Mouse (Mus musculus): ENCODE measurements around the gene Dpf3. TPM values are rescaled to one million over a fixed set of nuclear protein-coding genes. Genes with fewer than 3 reads are reported as not detected.
A peak's percentile ranks its signal among the peaks of the same experiment; 100 is the strongest.

Dpf3 gene
- polyA plus RNA-seq, 1 experiment = 4.0 TPM

DNA sequence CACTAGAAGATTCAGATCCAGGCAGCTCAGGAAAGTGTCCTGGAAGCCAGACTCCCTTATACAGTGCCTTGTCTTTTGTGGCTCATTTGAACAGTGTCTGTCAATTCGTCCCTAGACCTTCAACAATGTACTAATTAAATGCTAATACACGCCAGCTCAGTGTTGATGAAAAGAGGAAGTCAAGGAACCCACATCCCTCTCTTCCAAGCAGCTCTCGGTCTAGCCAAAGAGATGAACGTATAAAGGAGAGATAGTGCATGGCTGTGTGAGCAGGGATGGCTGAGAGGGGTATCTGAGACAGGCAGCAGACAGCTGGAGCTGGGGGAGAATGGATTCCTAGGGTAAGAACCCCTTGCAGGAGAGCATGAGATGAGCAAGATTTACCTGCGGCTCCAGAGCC is 189.2 kb downstream of the Dpf3 start:
- Histone ChIP-seq H3K27me3 (replicated peaks; ENCODE audit: control insufficient read depth, insufficient read depth, low read length) (no peaks in the 10 kb centered on the region), H3K36me3 (ENCODE audit: control insufficient read depth, insufficient read depth, low read length) (no peaks in the 10 kb centered on the region), H3K27ac (ENCODE audit: insufficient read depth, low read depth, low read length) (no peak overlapping the region), H3K4me1 (ENCODE audit: control insufficient read depth, insufficient read depth, low read length) (peaks cover 3% of the 10 kb centered on the region; the same call in 1 of the 2 replicates), H3K4me3 (ENCODE audit: insufficient read depth, low read depth, low read length) (no peak overlapping the region)
- WGBS = 88% methylated on average over 5 of the region's 5 CpGs
- DNase-seq = no peak
- TF ChIP-seq CTCF (conservative IDR thresholded peaks at IDR 0.05; ENCODE audit: insufficient read depth, insufficient read length, low read depth, low read length) (no peak), POLR2A (IDR thresholded peaks at IDR 0.05; ENCODE audit: low read depth, low read length) (no peak)

DNA sequence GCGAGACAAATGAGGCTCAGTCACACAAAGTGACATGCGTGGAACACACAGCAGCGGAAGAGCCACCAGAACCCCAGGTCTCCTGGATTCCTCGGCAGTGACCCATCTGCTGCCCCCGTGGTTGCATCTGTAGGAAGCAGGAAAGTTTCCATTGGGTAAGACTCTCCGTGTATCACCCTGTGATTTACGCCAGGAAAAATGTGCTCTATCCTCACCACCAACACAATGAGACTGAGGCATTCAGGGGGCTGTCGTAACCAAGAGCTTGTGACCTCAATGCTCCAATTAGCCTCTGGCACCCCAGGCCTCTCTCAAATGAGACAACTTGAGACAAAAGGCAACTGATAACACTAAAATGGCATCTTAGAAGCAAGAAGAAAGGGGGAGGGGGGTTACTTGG is 192.5 kb downstream of the Dpf3 start:
- no peaks in the 10 kb centered on the region for H3K27me3 ChIP-seq (replicated peaks; ENCODE audit: control insufficient read depth, insufficient read depth, low read length)
- DNase-seq = peak; percentile 6
- 75% methylated on average over 8 of the region's 8 CpGs for WGBS
- H3K27ac ChIP-seq (ENCODE audit: insufficient read depth, low read depth, low read length) = no peak overlapping the region
- no peaks in the 10 kb centered on the region for H3K4me1 ChIP-seq (ENCODE audit: control insufficient read depth, insufficient read depth, low read length)
- no peak overlapping the region for H3K4me3 ChIP-seq (ENCODE audit: insufficient read depth, low read depth, low read length)
- TF ChIP-seq POLR2A (IDR thresholded peaks at IDR 0.05; ENCODE audit: low read depth, low read length) (no peak), CTCF (conservative IDR thresholded peaks at IDR 0.05; ENCODE audit: insufficient read depth, insufficient read length, low read depth, low read length) (no peak)
- no peaks in the 10 kb centered on the region; the same call in 1 of the 2 replicates for H3K36me3 ChIP-seq (ENCODE audit: control insufficient read depth, insufficient read depth, low read length)

DNA sequence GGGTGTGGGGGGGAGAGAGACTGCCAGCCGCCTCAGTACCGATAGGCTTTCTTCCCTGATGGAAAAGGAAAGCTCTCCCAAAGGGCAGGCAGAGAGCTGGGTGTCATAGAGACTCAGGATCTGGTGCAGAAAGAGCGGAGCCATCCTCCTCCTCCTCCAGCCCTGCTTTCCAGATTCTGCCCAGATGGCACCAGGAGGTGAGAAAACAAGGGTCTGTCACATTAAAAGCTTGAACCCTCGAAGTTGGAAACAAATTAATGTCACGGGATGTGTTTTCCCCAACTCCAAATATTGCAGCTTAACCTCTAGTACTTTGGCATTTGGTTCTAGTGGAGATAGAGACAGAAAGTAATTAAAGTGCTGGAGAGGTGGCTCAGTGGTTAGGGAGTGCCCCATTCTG is 195.6 kb downstream of the Dpf3 start:
- TF ChIP-seq CTCF (conservative IDR thresholded peaks at IDR 0.05; ENCODE audit: insufficient read depth, insufficient read length, low read depth, low read length) (no peak), POLR2A (IDR thresholded peaks at IDR 0.05; ENCODE audit: low read depth, low read length) (no peak)

DNA sequence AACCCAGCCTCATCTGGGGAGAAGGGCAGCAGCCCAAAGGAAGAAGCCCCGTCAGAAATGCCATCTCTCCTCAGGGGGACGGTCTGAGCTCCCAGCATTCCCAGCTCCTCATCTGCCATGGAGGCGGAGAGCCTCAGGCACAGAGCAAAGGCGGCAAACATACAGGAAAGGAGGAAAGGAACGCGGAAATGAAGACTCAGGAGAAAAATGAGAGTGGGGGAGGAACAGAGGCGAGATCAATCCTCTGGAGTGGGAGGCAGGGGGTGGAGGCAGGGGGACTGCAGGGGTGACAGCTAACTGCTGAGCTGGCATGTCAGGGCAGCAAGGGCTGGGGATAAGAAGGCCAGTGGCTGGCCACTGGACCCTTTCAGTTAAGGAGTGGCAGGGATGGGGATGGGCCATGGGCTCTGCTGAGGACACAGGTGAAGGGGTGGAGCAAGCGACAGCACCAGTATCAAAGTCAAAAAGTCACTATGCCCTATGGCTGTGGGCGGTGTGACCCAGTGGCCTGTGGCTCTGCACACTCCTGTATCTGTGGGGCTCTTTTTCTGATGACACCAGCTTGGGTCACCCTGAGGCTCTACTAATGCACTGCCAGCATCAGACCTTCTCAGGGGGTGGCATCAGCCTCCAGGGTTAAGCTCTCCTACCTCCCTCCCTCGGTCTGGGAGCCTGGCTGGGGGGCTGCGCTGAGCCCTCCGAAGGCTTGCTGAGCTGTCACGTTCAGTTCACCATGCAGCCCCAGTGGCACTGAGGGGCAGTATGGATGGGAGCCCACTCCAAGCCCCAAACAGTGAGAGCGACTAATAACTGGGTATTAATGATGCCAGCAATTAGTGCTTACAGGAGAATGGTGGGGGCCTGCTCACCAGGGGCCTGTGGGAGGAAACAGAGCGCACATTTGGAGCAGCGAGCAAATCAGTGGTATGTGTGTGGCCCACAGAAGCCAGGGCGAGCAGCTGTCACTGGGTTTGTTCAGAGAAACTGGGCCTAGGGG is 200.7 kb downstream of the Dpf3 start:
- Histone ChIP-seq H3K36me3 (ENCODE audit: control insufficient read depth, insufficient read depth, low read length) (no peaks in the 10 kb centered on the region), H3K27me3 (replicated peaks; ENCODE audit: control insufficient read depth, insufficient read depth, low read length) (no peaks in the 10 kb centered on the region), H3K4me1 (ENCODE audit: control insufficient read depth, insufficient read depth, low read length) (no peaks in the 10 kb centered on the region), H3K27ac (ENCODE audit: insufficient read depth, low read depth, low read length) (no peak overlapping the region), H3K4me3 (ENCODE audit: insufficient read depth, low read depth, low read length) (no peak overlapping the region)
- WGBS = 72% methylated on average over 17 of the region's 17 CpGs
- TF ChIP-seq POLR2A (IDR thresholded peaks at IDR 0.05; ENCODE audit: low read depth, low read length) (no peak), CTCF (conservative IDR thresholded peaks at IDR 0.05; ENCODE audit: insufficient read depth, insufficient read length, low read depth, low read length) (no peak)
- DNase-seq = no peak

More for the DNA sequence above, 195.6 kb downstream of the Dpf3 start:
- Histone ChIP-seq H3K27me3 (replicated peaks; ENCODE audit: control insufficient read depth, insufficient read depth, low read length) (no peaks in the 10 kb centered on the region), H3K4me3 (ENCODE audit: insufficient read depth, low read depth, low read length) (no peak overlapping the region), H3K4me1 (ENCODE audit: control insufficient read depth, insufficient read depth, low read length) (no peaks in the 10 kb centered on the region), H3K36me3 (ENCODE audit: control insufficient read depth, insufficient read depth, low read length) (no peaks in the 10 kb centered on the region; the same call in 1 of the 2 replicates), H3K27ac (ENCODE audit: insufficient read depth, low read depth, low read length) (no peak overlapping the region)
- DNase-seq = no peak
- WGBS = 86% methylated on average over 5 of the region's 5 CpGs

DNA sequence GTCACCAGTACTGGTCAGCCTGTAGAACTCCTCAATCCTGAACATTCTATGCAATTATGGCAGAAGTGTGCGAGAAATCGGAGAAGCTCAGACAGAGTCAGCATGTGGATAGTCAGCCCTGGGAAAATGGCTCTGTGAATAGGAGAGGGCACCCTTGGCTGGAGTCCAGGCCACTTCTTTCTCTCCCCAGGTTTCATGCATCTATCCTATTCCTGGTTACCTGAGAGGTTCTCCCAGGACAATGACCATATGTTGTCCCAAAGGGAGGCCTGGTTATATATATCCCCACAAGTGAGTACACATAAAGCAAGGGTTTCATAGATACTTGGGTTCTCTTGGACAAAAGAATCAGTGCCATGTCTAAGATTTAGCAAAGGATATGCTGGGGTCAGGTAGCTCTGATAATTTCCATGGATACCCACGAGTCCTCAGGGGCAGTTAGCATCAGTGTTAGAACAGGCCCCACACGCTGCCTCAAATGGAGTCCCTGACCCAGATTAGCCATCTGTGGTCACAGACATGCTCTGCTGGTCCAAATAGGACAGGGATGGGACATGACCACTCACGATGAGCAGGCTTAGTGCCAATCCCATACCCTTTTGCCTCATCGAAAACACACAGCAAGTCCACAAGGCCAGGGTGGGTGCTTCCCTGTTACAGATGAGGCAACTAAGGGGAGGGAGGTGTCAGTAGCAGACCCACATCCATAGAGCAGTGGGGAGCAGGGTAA is 203.8 kb downstream of the Dpf3 start:
- H3K4me1 ChIP-seq (ENCODE audit: control insufficient read depth, insufficient read depth, low read length) = no peaks in the 10 kb centered on the region
- no peaks in the 10 kb centered on the region for H3K27me3 ChIP-seq (replicated peaks; ENCODE audit: control insufficient read depth, insufficient read depth, low read length)
- WGBS = 82% methylated on average over 6 of the region's 6 CpGs
- TF ChIP-seq CTCF (conservative IDR thresholded peaks at IDR 0.05; ENCODE audit: insufficient read depth, insufficient read length, low read depth, low read length) = no peak
- no peak for TF ChIP-seq POLR2A (IDR thresholded peaks at IDR 0.05; ENCODE audit: low read depth, low read length)
- H3K4me3 ChIP-seq (ENCODE audit: insufficient read depth, low read depth, low read length) = no peak overlapping the region
- DNase-seq = no peak
- H3K27ac ChIP-seq (ENCODE audit: insufficient read depth, low read depth, low read length) = no peak overlapping the region
- H3K36me3 ChIP-seq (ENCODE audit: control insufficient read depth, insufficient read depth, low read length) = no peaks in the 10 kb centered on the region

DNA sequence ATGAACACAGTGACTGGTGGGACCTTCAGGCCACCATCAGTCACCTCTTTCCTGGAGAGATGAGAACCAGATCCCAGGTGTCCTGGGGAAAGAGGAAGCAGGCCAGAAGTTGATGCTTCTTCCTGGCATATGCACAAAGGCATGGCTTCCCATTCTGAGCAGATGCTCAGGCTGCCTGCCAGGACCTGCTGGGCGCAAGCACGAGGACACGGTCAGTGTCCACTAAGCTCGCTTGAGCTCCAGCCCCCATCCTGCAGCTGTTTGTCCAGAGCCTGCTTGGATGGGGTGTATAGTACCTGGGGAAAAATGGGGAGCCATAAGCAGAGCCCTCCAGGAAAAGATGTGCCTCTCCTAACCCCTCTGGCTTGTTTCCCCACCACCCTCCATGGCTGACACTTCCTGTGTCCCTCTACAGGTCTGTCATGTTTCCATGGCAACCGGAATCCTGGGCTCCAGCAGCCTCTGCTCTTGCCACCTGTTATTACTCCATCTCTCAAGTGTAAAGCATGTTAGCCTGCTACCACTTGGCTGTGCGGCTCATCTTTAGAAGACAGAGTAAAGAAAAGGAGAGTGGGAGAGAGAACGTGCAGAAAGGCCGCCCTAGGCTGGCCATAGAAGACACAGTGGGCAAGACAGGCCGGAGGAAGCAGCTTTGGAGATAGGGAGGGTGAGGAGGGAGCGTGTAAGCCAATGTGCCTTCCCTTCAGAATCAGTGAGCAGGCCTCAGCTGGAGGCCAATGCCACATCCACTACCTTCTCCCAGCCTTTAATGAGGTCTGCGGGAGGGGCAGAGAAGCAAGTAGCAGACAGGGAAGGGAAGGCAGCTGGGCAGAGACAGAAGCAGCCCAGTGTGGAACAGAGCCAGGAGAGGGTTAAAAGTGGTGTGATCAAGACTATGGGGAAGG is 209.7 kb downstream of the Dpf3 start:
- TF ChIP-seq CTCF (conservative IDR thresholded peaks at IDR 0.05; ENCODE audit: insufficient read depth, insufficient read length, low read depth, low read length) = no peak
- TF ChIP-seq POLR2A (IDR thresholded peaks at IDR 0.05; ENCODE audit: low read depth, low read length) = no peak
- Histone ChIP-seq H3K4me1 (ENCODE audit: control insufficient read depth, insufficient read depth, low read length) (no peaks in the 10 kb centered on the region), H3K27me3 (replicated peaks; ENCODE audit: control insufficient read depth, insufficient read depth, low read length) (no peaks in the 10 kb centered on the region), H3K27ac (ENCODE audit: insufficient read depth, low read depth, low read length) (no peak overlapping the region), H3K36me3 (ENCODE audit: control insufficient read depth, insufficient read depth, low read length) (no peaks in the 10 kb centered on the region), H3K4me3 (ENCODE audit: insufficient read depth, low read depth, low read length) (no peak overlapping the region)
- 75% methylated on average over 11 of the region's 11 CpGs for WGBS
- DNase-seq = no peak
